Mouse (Mus musculus) cerebellum, adult 18-20 months (tissue): ENCODE measurements around the gene Ltb4r1.

Source experiments
- DNase-seq, 2 experiments: peaks; one replicate each; pipeline ENCODE4 v3.0.0; 2021

The Ltb4r1 gene

GRCm38 (mm10) chr14:55787731-55788130, 22.0 kb downstream of the Ltb4r1 start:
- no peak for DNase-seq

- DNase-seq: no peak
These were observed 22.7 kb downstream of the Ltb4r1 start, which contains the start of gene Ripk3 for GRCm38 (mm10) chr14:55788256-55789050. TSS of gene Ripk3 (minus strand) at chr14:55788865.

GRCm38 (mm10) chr14:55793461-55793860, 27.7 kb downstream of the Ltb4r1 start:
- DNase-seq: no peak

- DNase-seq: no peak
These were observed 28.2 kb downstream of the Ltb4r1 start for GRCm38 (mm10) chr14:55793946-55794345.

- no peak for DNase-seq
These were observed 29.8 kb downstream of the Ltb4r1 start for GRCm38 (mm10) chr14:55795380-55796163.

GRCm38 (mm10) chr14:55814885-55815284, 49.1 kb downstream of the Ltb4r1 start:
- DNase-seq: peak; percentile 74 to 84

GRCm38 (mm10) chr14:55815310-55815751, 49.6 kb downstream of the Ltb4r1 start:
- DNase-seq: peak; percentile 28 to 39
